Mouse (Mus musculus) cerebellum, adult 2 months (tissue): ENCODE data around the gene H2-K1. TPM values are rescaled to one million over a fixed set of nuclear protein-coding genes. Genes with fewer than 3 reads are reported as not detected.
"Not testable (repeated sequence)": the region's sequence is repeated elsewhere in the genome, so short reads cannot be mapped to it uniquely, and the experiment has no call there.

Experiments
- DNase-seq, 2 experiments: peaks; one replicate each; pipeline ENCODE4 v3.0.0; 2021
- H3K27ac ChIP-seq: fragments of 200-500 bp; 2 replicates; pipeline ENCODE4 v1.5.1; 2012; ENCODE audit warnings: low read length, control low read depth, inconsistent platforms; ENCODE audit not compliant: insufficient read depth
- H3K27me3 ChIP-seq: fragments of 200-500 bp; 2 replicates; pipeline ENCODE4 v1.6.1; 2012; ENCODE audit warnings: inconsistent platforms, mild to moderate bottlenecking, low read length, moderate library complexity; ENCODE audit not compliant: control insufficient read depth, insufficient read depth
- H3K4me1 ChIP-seq: fragments of 200-500 bp; 2 replicates; pipeline ENCODE4 v1.6.1; 2011; ENCODE audit warnings: low read length; ENCODE audit not compliant: control insufficient read depth, insufficient read depth
- H3K4me3 ChIP-seq: fragments of 200-500 bp; replicated peaks from 2 replicates; pipeline ENCODE3; 2011; ENCODE audit warnings: mild to moderate bottlenecking, low read depth, low read length, control low read depth; ENCODE audit not compliant: insufficient read depth
- CTCF ChIP-seq: fragments of 200-500 bp; IDR thresholded peaks from 2 replicates; pipeline ENCODE4 v1.5.1; 2011; ENCODE audit warnings: low read depth, mild to moderate bottlenecking, control low read depth, low read length, moderate library complexity, borderline replicate concordance; ENCODE audit not compliant: insufficient read depth
- POLR2A ChIP-seq: fragments of 200-500 bp; IDR thresholded peaks from 2 replicates; pipeline ENCODE4 v1.6.1; 2011; ENCODE audit warnings: low read length, control low read depth, borderline replicate concordance; ENCODE audit not compliant: insufficient read depth
- WGBS: fragments of 180-500 bp; shearing (Covaris S2); methylation state at CpG from one replicate; pipeline ENCODE4 v1.1.7; 2018; 5-methylcytosine and 5-hydroxymethylcytosine counted together
- polyA plus RNA-seq: library from polyadenylated mRNA; depleted of rRNA; stranded (reverse); fragments of >200 nt; gene quantifications from 2 replicates; pipeline ENCODE4 v1.2.3, GENCODE M21; 2012

The H2-K1 gene
- polyA plus RNA-seq, 1 experiment: 77.5 TPM

- Histone ChIP-seq H3K27ac (no peak overlapping the region), H3K4me3 (no peak overlapping the region), H3K27me3 (no peaks in the 10 kb centered on the region), H3K4me1 (peaks cover 16% of the 10 kb centered on the region)
- WGBS: 77% methylated on average over 3 of the region's 3 CpGs
- TF ChIP-seq POLR2A (no peak), CTCF (no peak)
- no peak for DNase-seq
Measured at GRCm38 (mm10) chr17:33953310-33953709, 46.8 kb downstream of the H2-K1 start.

- no peak for TF ChIP-seq CTCF
- DNase-seq: no peak
- no peak overlapping the region for H3K27ac ChIP-seq
Measured at GRCm38 (mm10) chr17:33952879-33953278, 47.3 kb downstream of the H2-K1 start.

GRCm38 (mm10) chr17:33952015-33952414 is 48.1 kb downstream of the H2-K1 start:
- 64% methylated on average over 13 of the region's 13 CpGs for WGBS
- H3K27me3 ChIP-seq, DNase-seq, H3K27ac ChIP-seq, H3K4me3 ChIP-seq: not testable (repeated sequence)
- peaks cover 16% of the 10 kb centered on the region for H3K4me1 ChIP-seq

More at GRCm38 (mm10) chr17:33952879-33953278, 47.3 kb downstream of the H2-K1 start:
- H3K4me1 ChIP-seq: peaks cover 16% of the 10 kb centered on the region
- 71% methylated on average over 4 of the region's 4 CpGs for WGBS
- H3K4me3 ChIP-seq: no peak overlapping the region
- H3K27me3 ChIP-seq: no peaks in the 10 kb centered on the region

GRCm38 (mm10) chr17:33951021-33951946 is 48.9 kb downstream of the H2-K1 start, which contains the start of gene B3galt4:
TSS of gene B3galt4 (minus strand) at chr17:33951488.
- Histone ChIP-seq H3K27ac (peak within 1 kb of the TSS; percentile 30), H3K4me1 (peaks cover 16% of the 10 kb centered on the region), H3K4me3 (peak within 1 kb of the TSS; percentile 71), H3K27me3 (no peaks in the 10 kb centered on the region)
- TF ChIP-seq CTCF (no peak), POLR2A (peak; percentile 43; the same call in 1 of the 2 replicates)
- DNase-seq: peak; percentile 68 to 73
- WGBS: under 1% methylated on average over 45 of the region's 45 CpGs

- peak overlapping the region; percentile 71 for H3K4me3 ChIP-seq
- H3K27me3 ChIP-seq: no peaks in the 10 kb centered on the region
- DNase-seq: no peak
- TF ChIP-seq CTCF: no peak
- TF ChIP-seq POLR2A: no peak
- WGBS: 54% methylated on average over 10 of the region's 10 CpGs
- peak overlapping the region; percentile 30 for H3K27ac ChIP-seq
- H3K4me1 ChIP-seq: peaks cover 16% of the 10 kb centered on the region
Measured at GRCm38 (mm10) chr17:33950131-33950625, 50.0 kb downstream of the H2-K1 start.

DNA sequence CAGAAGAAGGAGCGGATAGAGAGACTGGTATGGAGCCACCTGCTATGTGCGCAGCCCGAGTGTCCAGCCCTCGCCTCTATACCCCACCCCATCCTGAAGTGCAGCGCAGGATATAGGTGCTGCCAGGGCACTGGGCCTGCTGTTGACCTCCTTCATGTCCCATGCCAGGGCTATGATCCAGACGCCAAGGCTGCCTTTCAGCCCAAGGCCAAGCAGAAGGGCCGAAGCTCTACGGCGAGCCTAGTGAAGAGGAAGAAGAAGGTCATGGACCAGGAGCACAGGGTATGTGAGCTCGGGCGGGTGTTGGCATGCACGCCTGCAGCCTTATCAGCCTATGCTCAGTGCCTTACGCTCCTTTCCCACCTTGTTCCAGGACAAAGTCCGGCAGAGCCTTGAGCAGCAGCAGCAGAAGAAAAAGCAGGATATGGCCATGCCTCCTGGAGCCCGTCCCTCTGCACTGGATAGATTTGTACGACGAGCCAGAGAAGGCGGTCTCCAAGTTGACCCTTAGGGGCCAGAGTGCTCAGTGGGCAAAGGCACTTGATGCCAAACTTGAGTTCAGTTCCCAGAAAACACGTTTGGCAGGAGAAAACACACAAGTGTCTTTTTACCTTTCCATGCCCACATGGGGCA is 51.1 kb downstream of the H2-K1 start:
- no peak for DNase-seq
- Histone ChIP-seq H3K27me3 (no peaks in the 10 kb centered on the region), H3K27ac (no peak overlapping the region), H3K4me1 (peaks cover 16% of the 10 kb centered on the region), H3K4me3 (no peak overlapping the region)
- no peak for TF ChIP-seq CTCF
- no peak for TF ChIP-seq POLR2A
- WGBS: 82% methylated on average over 19 of the region's 19 CpGs

DNA sequence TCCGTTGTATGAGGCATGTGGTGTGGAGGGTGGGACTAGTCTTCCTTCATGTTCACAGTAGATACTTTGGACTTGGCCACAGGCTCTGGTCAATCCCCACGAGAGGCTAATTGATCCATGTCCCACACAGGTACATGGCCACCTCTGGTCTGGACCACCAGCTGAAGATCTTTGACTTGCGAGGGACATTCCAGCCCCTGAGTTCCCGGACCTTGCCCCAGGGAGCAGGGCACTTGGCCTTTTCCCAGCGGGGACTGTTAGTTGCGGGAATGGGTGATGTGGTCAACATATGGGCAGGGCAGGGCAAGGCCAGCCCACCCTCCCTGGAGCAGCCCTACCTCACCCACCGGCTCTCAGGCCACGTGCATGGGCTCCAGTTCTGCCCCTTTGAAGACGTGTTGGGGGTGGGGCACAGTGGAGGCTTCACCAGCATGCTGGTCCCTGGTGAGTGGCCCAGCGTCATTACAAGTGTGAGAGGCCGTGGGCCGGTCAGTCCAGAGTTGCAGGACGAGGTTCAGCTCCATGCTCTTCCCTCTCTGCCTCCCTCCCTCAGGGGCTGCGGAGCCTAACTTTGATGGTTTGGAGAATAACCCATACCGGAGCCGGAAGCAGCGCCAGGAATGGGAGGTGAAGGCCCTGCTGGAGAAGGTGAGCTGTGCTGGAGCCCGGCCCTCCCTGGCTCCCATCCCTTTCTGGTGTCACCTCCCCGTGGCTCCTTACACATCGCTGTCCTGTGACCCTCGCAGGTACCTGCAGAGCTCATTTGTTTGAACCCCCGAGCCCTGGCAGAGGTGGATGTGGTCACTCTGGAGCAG is 51.9 kb downstream of the H2-K1 start:
- Histone ChIP-seq H3K27me3 (no peaks in the 10 kb centered on the region), H3K4me3 (no peak overlapping the region), H3K27ac (no peak overlapping the region), H3K4me1 (peaks cover 16% of the 10 kb centered on the region)
- 78% methylated on average over 22 of the region's 22 CpGs for WGBS
- no peak for DNase-seq
- no peak for TF ChIP-seq CTCF
- no peak for TF ChIP-seq POLR2A
